Mouse (Mus musculus) gastrocnemius, postnatal 14 days (tissue): ENCODE data around the gene Zfp512b. TPM values are rescaled to one million over a fixed set of nuclear protein-coding genes. Genes with fewer than 3 reads are reported as not detected.

ENCODE experiments used
- DNase-seq: peaks from one replicate; pipeline ENCODE4 v3.0.0; 2021; ENCODE audit warnings: mixed read lengths
- intact Hi-C: fragments of 180-260 bp; cut with DNase I; formaldehyde crosslinking; loops from one replicate; pipeline ENCODE4 v1.15.1; 2025; ENCODE audit warnings: low total_unique reads
- long read RNA-seq, 2 experiments: library from polyadenylated mRNA; stranded (forward); transcript quantifications; one replicate each; pipeline ENCODE4 v2.0.0; 2021
- total RNA-seq, 2 experiments: library from RNA; stranded (reverse); gene quantifications; 2 replicates each; pipeline ENCODE4 v1.2.3; 2021

The Zfp512b gene
- total RNA-seq: 10 to 100 TPM; 20.5 to 20.9 TPM
- long read RNA-seq, experiment 1, partial matches to known transcripts: 1 of 10 reads
- long read RNA-seq, experiment 1, other reads (novel, unspliced or antisense): 8 of 10 reads
- long read RNA-seq, experiment 2, partial matches to known transcripts: 0 of 9 reads
- long read RNA-seq, experiment 2, other reads (novel, unspliced or antisense): 9 of 9 reads

GRCm38 (mm10) chr2:181592231-181593041 lies at the start of gene Zfp512b:
Zfp512b (minus strand) TSS chr2:181592803.
- intact Hi-C loops: no loop called here

GRCm38 (mm10) chr2:181635865-181636264 lies 43.3 kb upstream of the Zfp512b start:
- no peak for DNase-seq
- intact Hi-C loops: loop anchor here (2.0 kb wide), 1 partner anchor 15 kb away; no protein-coding TSS in a partner anchor

More at GRCm38 (mm10) chr2:181592231-181593041, at the start of gene Zfp512b:
- DNase-seq: peak; percentile 77

GRCm38 (mm10) chr2:181632624-181633023 lies 40.0 kb upstream of the Zfp512b start:
- intact Hi-C loops: no loop called here
- no peak for DNase-seq

GRCm38 (mm10) chr2:181628471-181628870 lies 35.9 kb upstream of the Zfp512b start:
- intact Hi-C loops: no loop called here
- DNase-seq: no peak

- DNase-seq: no peak
- intact Hi-C loops: no loop called here
Measured at GRCm38 (mm10) chr2:181623401-181623800, 30.8 kb upstream of the Zfp512b start.

GRCm38 (mm10) chr2:181618761-181619495 lies 26.3 kb upstream of the Zfp512b start:
- intact Hi-C loops: no loop called here
- no peak for DNase-seq

GRCm38 (mm10) chr2:181602367-181602766 lies 9.8 kb upstream of the Zfp512b start:
- no peak for DNase-seq
- intact Hi-C loops: no loop called here

GRCm38 (mm10) chr2:181601751-181602145 lies 9.1 kb upstream of the Zfp512b start:
- no peak for DNase-seq
- intact Hi-C loops: no loop called here

GRCm38 (mm10) chr2:181600828-181601750 lies 8.5 kb upstream of the Zfp512b start:
- intact Hi-C loops: no loop called here

GRCm38 (mm10) chr2:181600226-181600758 lies 7.7 kb upstream of the Zfp512b start:
- intact Hi-C loops: no loop called here
- DNase-seq: no peak

More at GRCm38 (mm10) chr2:181600828-181601750, 8.5 kb upstream of the Zfp512b start:
- DNase-seq: peak; percentile 96

- intact Hi-C loops: loop anchor here (5.0 kb wide), 1 partner anchor 206 kb away; no protein-coding TSS in a partner anchor
Measured at GRCm38 (mm10) chr2:181598454-181599351, 6.1 kb upstream of the Zfp512b start, which contains the start of gene Samd10. Samd10 (minus strand) TSS chr2:181599212.

GRCm38 (mm10) chr2:181597378-181598061 lies 4.9 kb upstream of the Zfp512b start:
- intact Hi-C loops: loop anchor here (5.0 kb wide), 1 partner anchor 205 kb away; no protein-coding TSS in a partner anchor
- DNase-seq: no peak

More at GRCm38 (mm10) chr2:181598454-181599351, 6.1 kb upstream of the Zfp512b start, which contains the start of gene Samd10:
- no peak for DNase-seq

- no peak for DNase-seq
- intact Hi-C loops: loop anchor here (5.0 kb wide), 1 partner anchor 204 kb away; no protein-coding TSS in a partner anchor
Measured at GRCm38 (mm10) chr2:181596221-181596960, 3.8 kb upstream of the Zfp512b start.

- no peak for DNase-seq
- intact Hi-C loops: loop anchor here (5.0 kb wide), 1 partner anchor 203 kb away; no protein-coding TSS in a partner anchor
Measured at GRCm38 (mm10) chr2:181594946-181595696, 2.5 kb upstream of the Zfp512b start.

- DNase-seq: no peak
- intact Hi-C loops: no loop called here
Measured at GRCm38 (mm10) chr2:181593937-181594336, 1.3 kb upstream of the Zfp512b start.

GRCm38 (mm10) chr2:181593042-181593421 lies 429 bp upstream of the Zfp512b start:
- DNase-seq: peak; percentile 44
- intact Hi-C loops: no loop called here
